Mouse (Mus musculus): Measurements from ENCODE around the gene Vasp. TPM values are rescaled to one million over a fixed set of nuclear protein-coding genes. Genes with fewer than 3 reads are reported as not detected.

The Vasp gene
- polyA plus RNA-seq, 1 experiment = 335 TPM

GRCm38 (mm10) chr7:19226817-19227797 is 44.5 kb downstream of the Vasp start:
- peak overlapping the region; percentile 81 for H3K27ac ChIP-seq (ENCODE audit: insufficient read depth, low read length)
- no peaks in the 10 kb centered on the region for H3K36me3 ChIP-seq (ENCODE audit: control insufficient read depth, insufficient read depth, low read length)
- peak overlapping the region; percentile 71 for H3K4me3 ChIP-seq (ENCODE audit: extremely low read depth, insufficient read depth, insufficient read length)
- no peaks in the 10 kb centered on the region for H3K27me3 ChIP-seq (ENCODE audit: control insufficient read depth, insufficient read depth, low read length)
- H3K4me1 ChIP-seq (ENCODE audit: control insufficient read depth, insufficient read depth, insufficient read length) = peaks cover 3% of the 10 kb centered on the region; the same call in 1 of the 2 replicates
- TF ChIP-seq POLR2A (IDR thresholded peaks at IDR 0.05; ENCODE audit: low read depth, low read length) = no peak
- TF ChIP-seq CTCF (IDR thresholded peaks at IDR 0.05; ENCODE audit: extremely low read depth, insufficient read depth, insufficient read length, insufficient replicate concordance) = no peak
- 23% methylated on average over 20 of the region's 20 CpGs for WGBS
- DNase-seq (ENCODE audit: low read depth in 1 of 2, low spot score in 2 of 2) = peak; percentile 18 to 31

GRCm38 (mm10) chr7:19224933-19225332 is 46.7 kb downstream of the Vasp start:
- H3K4me1 ChIP-seq (ENCODE audit: control insufficient read depth, insufficient read depth, insufficient read length) = peaks cover 3% of the 10 kb centered on the region; the same call in 1 of the 2 replicates
- H3K36me3 ChIP-seq (ENCODE audit: control insufficient read depth, insufficient read depth, low read length) = no peaks in the 10 kb centered on the region
- no peaks in the 10 kb centered on the region for H3K27me3 ChIP-seq (ENCODE audit: control insufficient read depth, insufficient read depth, low read length)
- no peak overlapping the region for H3K4me3 ChIP-seq (ENCODE audit: extremely low read depth, insufficient read depth, insufficient read length)
- H3K27ac ChIP-seq (ENCODE audit: insufficient read depth, low read length) = no peak overlapping the region
- 80% methylated on average over 4 of the region's 4 CpGs for WGBS
- no peak for TF ChIP-seq CTCF (IDR thresholded peaks at IDR 0.05; ENCODE audit: extremely low read depth, insufficient read depth, insufficient read length, insufficient replicate concordance)
- no peak for TF ChIP-seq POLR2A (IDR thresholded peaks at IDR 0.05; ENCODE audit: low read depth, low read length)
- DNase-seq (ENCODE audit: low read depth in 1 of 2, low spot score in 2 of 2) = no peak

DNA sequence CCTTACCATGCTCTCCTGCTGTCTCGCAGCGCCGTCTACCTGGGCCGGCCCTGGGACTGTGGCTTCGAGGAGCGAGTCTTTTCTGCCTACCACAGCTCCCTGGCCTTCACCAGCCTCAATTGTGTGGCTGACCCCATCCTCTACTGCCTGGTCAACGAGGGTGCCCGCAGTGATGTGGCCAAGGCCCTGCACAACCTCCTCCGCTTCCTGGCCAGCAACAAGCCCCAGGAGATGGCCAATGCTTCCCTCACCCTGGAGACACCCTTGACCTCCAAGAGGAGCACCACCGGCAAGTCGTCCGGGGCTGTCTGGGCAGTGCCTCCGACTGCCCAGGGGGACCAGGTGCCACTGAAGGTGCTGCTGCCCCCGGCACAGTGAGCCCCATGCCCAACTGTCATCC is 48.7 kb downstream of the Vasp start:
- DNase-seq (ENCODE audit: low read depth in 1 of 2, low spot score in 2 of 2) = no peak
- no peak overlapping the region for H3K4me3 ChIP-seq (ENCODE audit: extremely low read depth, insufficient read depth, insufficient read length)
- 0 out of 2 replicates have a peak, but pooled peaks cover 1% of the 10 kb centered on the region for H3K27me3 ChIP-seq (ENCODE audit: control insufficient read depth, insufficient read depth, low read length)
- 93% methylated on average over 14 of the region's 14 CpGs for WGBS
- H3K27ac ChIP-seq (ENCODE audit: insufficient read depth, low read length) = no peak overlapping the region
- H3K36me3 ChIP-seq (ENCODE audit: control insufficient read depth, insufficient read depth, low read length) = no peaks in the 10 kb centered on the region
- no peaks in the 10 kb centered on the region; the same call in 1 of the 2 replicates for H3K4me1 ChIP-seq (ENCODE audit: control insufficient read depth, insufficient read depth, insufficient read length)
- TF ChIP-seq POLR2A (IDR thresholded peaks at IDR 0.05; ENCODE audit: low read depth, low read length) = no peak
- TF ChIP-seq CTCF (IDR thresholded peaks at IDR 0.05; ENCODE audit: extremely low read depth, insufficient read depth, insufficient read length, insufficient replicate concordance) = no peak

- WGBS = 91% methylated on average over 16 of the region's 16 CpGs
- H3K4me1 ChIP-seq (ENCODE audit: control insufficient read depth, insufficient read depth, insufficient read length) = no peaks in the 10 kb centered on the region; the same call in 1 of the 2 replicates
- TF ChIP-seq POLR2A (IDR thresholded peaks at IDR 0.05; ENCODE audit: low read depth, low read length) (no peak), CTCF (IDR thresholded peaks at IDR 0.05; ENCODE audit: extremely low read depth, insufficient read depth, insufficient read length, insufficient replicate concordance) (no peak)
Observed at GRCm38 (mm10) chr7:19222189-19222588, 49.4 kb downstream of the Vasp start.

GRCm38 (mm10) chr7:19220061-19220460 is 51.6 kb downstream of the Vasp start:
- DNase-seq (ENCODE audit: low read depth in 1 of 2, low spot score in 2 of 2) = no peak
- 84% methylated on average over 3 of the region's 3 CpGs for WGBS
- no peak overlapping the region for H3K4me3 ChIP-seq (ENCODE audit: extremely low read depth, insufficient read depth, insufficient read length)

More at GRCm38 (mm10) chr7:19222189-19222588, 49.4 kb downstream of the Vasp start:
- Histone ChIP-seq H3K27me3 (ENCODE audit: control insufficient read depth, insufficient read depth, low read length) (0 out of 2 replicates have a peak, but pooled peaks cover 1% of the 10 kb centered on the region), H3K27ac (ENCODE audit: insufficient read depth, low read length) (no peak overlapping the region), H3K36me3 (ENCODE audit: control insufficient read depth, insufficient read depth, low read length) (no peaks in the 10 kb centered on the region), H3K4me3 (ENCODE audit: extremely low read depth, insufficient read depth, insufficient read length) (no peak overlapping the region)
- DNase-seq (ENCODE audit: low read depth in 1 of 2, low spot score in 2 of 2) = no peak

GRCm38 (mm10) chr7:19217944-19218343 is 53.7 kb downstream of the Vasp start:
- WGBS = 6% methylated on average over 2 of the region's 3 CpGs
- H3K27ac ChIP-seq (ENCODE audit: insufficient read depth, low read length) = no peak overlapping the region
- H3K36me3 ChIP-seq (ENCODE audit: control insufficient read depth, insufficient read depth, low read length) = no peaks in the 10 kb centered on the region
- H3K4me3 ChIP-seq (ENCODE audit: extremely low read depth, insufficient read depth, insufficient read length) = no peak overlapping the region
- H3K27me3 ChIP-seq (ENCODE audit: control insufficient read depth, insufficient read depth, low read length) = 0 out of 2 replicates have a peak, but pooled peaks cover 4% of the 10 kb centered on the region
- H3K4me1 ChIP-seq (ENCODE audit: control insufficient read depth, insufficient read depth, insufficient read length) = no peaks in the 10 kb centered on the region
- TF ChIP-seq POLR2A (IDR thresholded peaks at IDR 0.05; ENCODE audit: low read depth, low read length) (no peak), CTCF (IDR thresholded peaks at IDR 0.05; ENCODE audit: extremely low read depth, insufficient read depth, insufficient read length, insufficient replicate concordance) (no peak)
- DNase-seq (ENCODE audit: low read depth in 1 of 2, low spot score in 2 of 2) = no peak

More at GRCm38 (mm10) chr7:19220061-19220460, 51.6 kb downstream of the Vasp start:
- TF ChIP-seq POLR2A (IDR thresholded peaks at IDR 0.05; ENCODE audit: low read depth, low read length) (no peak), CTCF (IDR thresholded peaks at IDR 0.05; ENCODE audit: extremely low read depth, insufficient read depth, insufficient read length, insufficient replicate concordance) (no peak)
- Histone ChIP-seq H3K4me1 (ENCODE audit: control insufficient read depth, insufficient read depth, insufficient read length) (no peaks in the 10 kb centered on the region), H3K27ac (ENCODE audit: insufficient read depth, low read length) (no peak overlapping the region), H3K27me3 (ENCODE audit: control insufficient read depth, insufficient read depth, low read length) (0 out of 2 replicates have a peak, but pooled peaks cover 4% of the 10 kb centered on the region), H3K36me3 (ENCODE audit: control insufficient read depth, insufficient read depth, low read length) (no peaks in the 10 kb centered on the region)
